Mouse (Mus musculus) intestine, postnatal 0 days (tissue): ENCODE results near the gene H60b. TPM values are rescaled to one million over a fixed set of nuclear protein-coding genes. Genes with fewer than 3 reads are reported as not detected.
"Not testable (repeated sequence)": the region's sequence is repeated elsewhere in the genome, so short reads cannot be mapped to it uniquely, and the experiment has no call there.

Source experiments
- ATAC-seq: fragments of 200-750 bp; cut with Nextera tagmentation; 2 replicates; pipeline ENCODE4 v1.8.0; 2017; ENCODE audit warnings: mild to moderate bottlenecking, moderate TSS enrichment, moderate library complexity
- H3K27ac ChIP-seq: fragments of 300-500 bp; sonication (generic); 2 replicates; pipeline ENCODE4 v1.5.1; 2014; ENCODE audit warnings: mild to moderate bottlenecking, low read depth, low read length, moderate library complexity
- H3K27me3 ChIP-seq: fragments of 300-500 bp; sonication (generic); replicated peaks from 2 replicates; pipeline ENCODE4 v1.6.1; 2014; ENCODE audit warnings: low read length, mixed read lengths; ENCODE audit not compliant: control insufficient read depth, insufficient read depth
- H3K36me3 ChIP-seq: fragments of 300-500 bp; sonication (generic); 2 replicates; pipeline ENCODE4 v1.6.1; 2014; ENCODE audit warnings: mild to moderate bottlenecking, moderate library complexity; ENCODE audit not compliant: control insufficient read depth, insufficient read depth
- H3K4me1 ChIP-seq: fragments of 300-500 bp; sonication (generic); replicated peaks from 2 replicates; pipeline ENCODE4 v1.6.1; 2014; ENCODE audit warnings: antibody characterized with exemption, low read length, mixed read lengths; ENCODE audit not compliant: control insufficient read depth, insufficient read depth
- H3K4me2 ChIP-seq: fragments of 300-500 bp; sonication (generic); replicated peaks from 2 replicates; pipeline ENCODE4 v1.6.1; 2014; ENCODE audit warnings: low read depth, mild to moderate bottlenecking, moderate library complexity
- H3K4me3 ChIP-seq: fragments of 300-500 bp; sonication (generic); 2 replicates; pipeline ENCODE4 v1.5.1; 2014; ENCODE audit warnings: low read depth, low read length
- H3K9ac ChIP-seq: fragments of 300-500 bp; sonication (generic); 2 replicates; pipeline ENCODE4 v1.6.1; 2014; ENCODE audit warnings: mild to moderate bottlenecking, low read depth, low read length
- H3K9me3 ChIP-seq: fragments of 300-500 bp; sonication (generic); 2 replicates; pipeline ENCODE4 v1.6.1; 2016; ENCODE audit warnings: mixed run types; ENCODE audit not compliant: control insufficient read depth
- CTCF ChIP-seq: sonication (generic); IDR thresholded peaks from 2 replicates; pipeline ENCODE4 v1.5.1; 2016; ENCODE audit warnings: low read depth, mild to moderate bottlenecking, control low read depth, antibody characterized with exemption, moderate library complexity
- WGBS: fragments of 180-500 bp; shearing (Covaris S2); extraction: QIAGEN DNeasy Blood & Tissue Kit; methylation state at CpG from one replicate; pipeline ENCODE4 v1.1.7; 2014; 5-methylcytosine and 5-hydroxymethylcytosine counted together
- polyA plus RNA-seq: library from polyadenylated mRNA; unstranded; fragments of >200 nt; fragmentation: Nextera tagmentation; extraction: Ambion mirVana; gene quantifications from 2 replicates; pipeline ENCODE4 v1.2.1, GENCODE M21; 2015

H60b gene
- polyA plus RNA-seq, 1 experiment from 2014 or later: 0.50 TPM

- Histone ChIP-seq H3K4me3 (peak overlapping the region; percentile 72), H3K27me3 (peaks cover 28% of the 10 kb centered on the region), H3K36me3 (no peaks in the 10 kb centered on the region), H3K4me1 (no peaks in the 10 kb centered on the region), H3K9me3 (no peaks in the 10 kb centered on the region), H3K9ac (no peak overlapping the region; the same call in 1 of the 2 replicates), H3K27ac (no peak overlapping the region), H3K4me2 (peak overlapping the region; percentile 98)
- no peak for ATAC-seq
- no peak for TF ChIP-seq CTCF
- WGBS: under 1% methylated on average over 50 of the region's 50 CpGs
These were observed 8.5 kb upstream of the H60b start for GRCm38 (mm10) chr10:22149691-22150465.

DNA sequence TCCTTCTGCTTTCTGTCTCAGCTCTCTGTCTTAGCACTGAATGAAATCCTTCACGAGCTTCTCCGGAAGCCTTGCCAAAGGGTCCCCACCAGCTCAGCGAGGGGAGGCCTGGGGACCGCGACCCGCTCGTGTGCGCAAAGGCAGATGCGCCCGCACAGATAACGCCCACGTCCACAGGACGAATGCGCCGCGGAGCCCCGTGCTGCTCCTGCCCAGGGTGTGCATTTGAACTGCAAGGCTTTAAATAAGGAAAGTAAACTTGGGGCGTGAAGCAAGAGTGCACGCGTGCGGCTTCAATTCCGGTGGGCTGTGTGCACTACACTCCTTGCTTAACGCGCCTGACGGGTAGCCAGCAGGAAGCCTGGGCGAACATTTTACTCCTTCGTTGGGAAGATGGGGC, 7.8 kb upstream of the H60b start:
- Histone ChIP-seq H3K4me3 (peak overlapping the region; percentile 72), H3K4me2 (peak overlapping the region; percentile 98), H3K4me1 (no peaks in the 10 kb centered on the region), H3K9ac (no peak overlapping the region), H3K36me3 (no peaks in the 10 kb centered on the region), H3K27ac (no peak overlapping the region), H3K9me3 (no peaks in the 10 kb centered on the region), H3K27me3 (peaks cover 34% of the 10 kb centered on the region)
- WGBS: under 1% methylated on average over 27 of the region's 27 CpGs
- no peak for TF ChIP-seq CTCF
- ATAC-seq: no peak

GRCm38 (mm10) chr10:22151056-22151862, 7.1 kb upstream of the H60b start:
- not testable (repeated sequence) for H3K36me3 ChIP-seq, H3K9me3 ChIP-seq, H3K9ac ChIP-seq, ATAC-seq, H3K27ac ChIP-seq, H3K4me1 ChIP-seq
- peaks cover 41% of the 10 kb centered on the region for H3K27me3 ChIP-seq
- 1% methylated on average over 54 of the region's 55 CpGs for WGBS
- peak overlapping the region; percentile 98; the same call in 1 of the 2 replicates for H3K4me2 ChIP-seq
- peak overlapping the region; percentile 72 for H3K4me3 ChIP-seq

GRCm38 (mm10) chr10:22151863-22152640, 6.3 kb upstream of the H60b start:
- H3K27me3 ChIP-seq: peaks cover 49% of the 10 kb centered on the region
- H3K9ac ChIP-seq, ATAC-seq, H3K4me2 ChIP-seq, H3K4me3 ChIP-seq, H3K36me3 ChIP-seq, H3K4me1 ChIP-seq, H3K9me3 ChIP-seq, H3K27ac ChIP-seq: not testable (repeated sequence)
- WGBS: 5% methylated on average over 11 of the region's 11 CpGs

GRCm38 (mm10) chr10:22153147-22153690, 5.2 kb upstream of the H60b start:
- not testable (repeated sequence) for H3K4me2 ChIP-seq, H3K27ac ChIP-seq, ATAC-seq, H3K4me3 ChIP-seq, H3K9ac ChIP-seq, H3K36me3 ChIP-seq, H3K4me1 ChIP-seq, H3K9me3 ChIP-seq
- WGBS: 12% methylated on average over 6 of the region's 7 CpGs
- H3K27me3 ChIP-seq: peaks cover 57% of the 10 kb centered on the region

DNA sequence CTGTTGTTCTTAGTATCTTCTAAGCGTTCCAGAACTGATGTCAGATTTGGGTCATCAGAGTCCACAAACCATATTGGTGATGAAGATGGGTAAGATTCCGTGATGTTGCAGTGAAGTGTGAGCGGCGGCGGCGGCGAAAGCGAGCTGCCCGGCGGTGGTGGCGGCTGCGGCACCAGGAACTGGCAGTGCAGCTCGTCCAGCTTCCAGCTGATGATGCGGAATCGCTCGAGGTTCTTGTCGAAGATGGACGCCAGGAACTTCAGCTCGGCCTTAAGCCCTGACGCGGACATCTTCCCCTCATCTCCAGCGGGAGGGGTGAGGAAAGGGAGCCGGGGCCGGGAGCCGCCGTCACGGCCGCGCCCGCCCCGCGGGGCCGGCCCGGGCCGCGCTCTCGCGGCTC, 4.3 kb upstream of the H60b start:
- peaks cover 65% of the 10 kb centered on the region for H3K27me3 ChIP-seq
- H3K4me2 ChIP-seq: peak overlapping the region; percentile 54
- not testable (repeated sequence) for ATAC-seq, H3K4me1 ChIP-seq, H3K9me3 ChIP-seq, H3K27ac ChIP-seq, H3K36me3 ChIP-seq, H3K9ac ChIP-seq
- H3K4me3 ChIP-seq: peak overlapping the region; percentile 20
- WGBS: under 1% methylated on average over 38 of the region's 38 CpGs
